Mouse (Mus musculus) spleen, postnatal 4 days (tissue): ENCODE results near the gene Ate1.
"Not testable (repeated sequence)": the region's sequence is repeated elsewhere in the genome, so short reads cannot be mapped to it uniquely, and the experiment has no call there.

Experiments
- DNase-seq, 2 experiments: peaks; one replicate each; pipeline ENCODE4 v3.0.0; 2022; ENCODE audit warnings: low spot score in 2 of 2

Gene Ate1

GRCm38 (mm10) chr7:130520049-130520425 is at the start of gene Ate1:
TSS of gene Ate1 (minus strand) at chr7:130520369.
- DNase-seq = no peak

GRCm38 (mm10) chr7:130568783-130569436 is 48.7 kb upstream of the Ate1 start:
- DNase-seq = no peak

GRCm38 (mm10) chr7:130564596-130564995 is 44.4 kb upstream of the Ate1 start:
- DNase-seq = no peak

- no peak for DNase-seq
Observed at GRCm38 (mm10) chr7:130563880-130564279, 43.7 kb upstream of the Ate1 start.

- no peak for DNase-seq
Observed at GRCm38 (mm10) chr7:130563276-130563675, 43.1 kb upstream of the Ate1 start.

- no peak for DNase-seq
Observed at GRCm38 (mm10) chr7:130560933-130561332, 40.8 kb upstream of the Ate1 start.

- DNase-seq = no peak
Observed at GRCm38 (mm10) chr7:130558592-130558991, 38.4 kb upstream of the Ate1 start.

GRCm38 (mm10) chr7:130555597-130555996 is 35.4 kb upstream of the Ate1 start:
- no peak for DNase-seq

- DNase-seq = no peak
Observed at GRCm38 (mm10) chr7:130553321-130553720, 33.2 kb upstream of the Ate1 start.

GRCm38 (mm10) chr7:130552780-130553179 is 32.6 kb upstream of the Ate1 start:
- DNase-seq = no peak

- DNase-seq = no peak
Observed at GRCm38 (mm10) chr7:130547635-130548175, 27.5 kb upstream of the Ate1 start.

GRCm38 (mm10) chr7:130546791-130547484 is 26.8 kb upstream of the Ate1 start:
- peak; percentile 92 to 97 for DNase-seq

GRCm38 (mm10) chr7:130546421-130546790 is 26.2 kb upstream of the Ate1 start:
- no peak for DNase-seq

- no peak for DNase-seq
Observed at GRCm38 (mm10) chr7:130545893-130546292, 25.7 kb upstream of the Ate1 start.

GRCm38 (mm10) chr7:130545401-130545800 is 25.2 kb upstream of the Ate1 start:
- DNase-seq = no peak

- no peak for DNase-seq
Observed at GRCm38 (mm10) chr7:130543181-130543580, 23.0 kb upstream of the Ate1 start.

GRCm38 (mm10) chr7:130540176-130540575 is 20.0 kb upstream of the Ate1 start:
- DNase-seq = no peak

GRCm38 (mm10) chr7:130537068-130537467 is 16.9 kb upstream of the Ate1 start:
- no peak for DNase-seq

- no peak for DNase-seq
Observed at GRCm38 (mm10) chr7:130535174-130535573, 15.0 kb upstream of the Ate1 start.

- DNase-seq = peak; percentile 86 to 95
Observed at GRCm38 (mm10) chr7:130533316-130534260, 13.4 kb upstream of the Ate1 start.

- DNase-seq = not testable (repeated sequence)
Observed at GRCm38 (mm10) chr7:130531138-130531537, 11.0 kb upstream of the Ate1 start.

GRCm38 (mm10) chr7:130527306-130527705 is 7.1 kb upstream of the Ate1 start:
- no peak for DNase-seq
